Mouse (Mus musculus) lung, postnatal 0 days (tissue): Measurements from ENCODE around the gene Cdk15.

Experiments
- CTCF ChIP-seq: IDR thresholded peaks from 2 replicates; pipeline ENCODE4 v1.5.1; 2016; ENCODE audit warnings: antibody characterized with exemption, mild to moderate bottlenecking
- EP300 ChIP-seq: IDR thresholded peaks from 2 replicates; pipeline ENCODE4 v1.6.1; 2016; ENCODE audit warnings: antibody characterized with exemption, mild to moderate bottlenecking, control low read depth

DNA sequence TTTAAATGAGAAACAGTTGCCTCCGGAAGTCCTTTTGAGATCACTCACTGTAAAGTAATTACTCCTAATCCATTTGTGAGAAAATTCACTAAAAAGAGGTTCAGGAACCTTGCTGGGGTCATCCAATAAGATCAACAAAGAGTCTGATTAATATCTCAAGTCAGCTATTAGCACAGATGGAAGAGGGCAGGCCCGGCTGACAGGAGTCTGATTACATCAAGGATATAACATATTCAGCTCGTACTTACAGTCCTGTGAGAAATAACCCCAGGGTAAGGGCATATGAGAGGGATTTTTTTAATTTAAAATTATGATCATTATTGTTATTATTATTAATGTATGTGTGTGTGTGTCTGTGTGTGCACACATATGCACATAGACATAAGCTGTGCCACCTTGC lies 15.5 kb downstream of the Cdk15 start:
- TF ChIP-seq CTCF (no peak), EP300 (no peak)
